Mouse (Mus musculus) lung, postnatal 4 days (tissue): ENCODE results near the gene Pi4ka.

Experiments
- DNase-seq, 2 experiments: peaks; one replicate each; pipeline ENCODE4 v3.0.0; 2021

Pi4ka gene

GRCm38 (mm10) chr16:17331855-17332254, 74.3 kb downstream of the Pi4ka start:
- no peak for DNase-seq

DNA sequence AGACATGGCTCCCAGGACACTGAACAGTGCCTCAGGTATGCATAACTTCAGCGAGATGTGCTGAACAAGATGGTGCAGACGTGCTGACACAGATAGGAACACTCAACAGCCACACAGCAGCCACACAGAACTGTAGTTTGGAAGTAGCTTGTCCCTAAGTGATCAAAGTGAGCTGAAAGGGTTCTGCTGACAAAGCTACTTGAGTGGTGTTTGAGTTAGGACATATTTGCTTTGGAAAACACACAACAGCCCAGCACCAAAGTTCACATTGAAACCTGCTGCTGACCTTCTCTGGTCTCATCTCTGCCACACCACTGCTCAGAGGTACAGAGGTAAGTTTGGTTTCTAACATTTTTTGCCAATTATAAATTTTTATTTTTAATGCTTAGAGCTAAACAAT, 75.0 kb downstream of the Pi4ka start, which contains the start of gene Serpind1:
TSS of gene Serpind1 (plus strand) at position 256 of the 400 bp plus-strand sequence.
- no peak for DNase-seq

- no peak for DNase-seq
Observed at GRCm38 (mm10) chr16:17329848-17330570, 76.1 kb downstream of the Pi4ka start.

DNA sequence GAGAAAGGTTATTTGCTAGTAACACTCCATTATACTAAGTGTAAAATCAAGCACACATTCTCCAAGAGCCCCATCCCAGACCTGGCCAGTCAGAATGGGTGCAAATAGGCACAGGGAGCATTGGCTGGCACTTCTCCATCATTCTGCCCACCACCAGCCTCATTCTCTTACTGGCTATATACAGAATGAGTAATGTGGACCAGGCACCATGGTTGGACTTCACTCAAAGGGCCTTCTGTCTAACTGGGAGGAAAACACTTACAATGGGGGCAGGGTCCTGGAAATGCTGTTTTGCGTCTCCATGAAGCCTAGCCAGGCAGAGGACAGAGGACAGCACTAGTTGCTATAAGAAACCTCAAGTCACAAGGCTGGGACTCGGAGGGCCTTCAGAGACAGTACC, 80.0 kb downstream of the Pi4ka start:
- DNase-seq = no peak

DNA sequence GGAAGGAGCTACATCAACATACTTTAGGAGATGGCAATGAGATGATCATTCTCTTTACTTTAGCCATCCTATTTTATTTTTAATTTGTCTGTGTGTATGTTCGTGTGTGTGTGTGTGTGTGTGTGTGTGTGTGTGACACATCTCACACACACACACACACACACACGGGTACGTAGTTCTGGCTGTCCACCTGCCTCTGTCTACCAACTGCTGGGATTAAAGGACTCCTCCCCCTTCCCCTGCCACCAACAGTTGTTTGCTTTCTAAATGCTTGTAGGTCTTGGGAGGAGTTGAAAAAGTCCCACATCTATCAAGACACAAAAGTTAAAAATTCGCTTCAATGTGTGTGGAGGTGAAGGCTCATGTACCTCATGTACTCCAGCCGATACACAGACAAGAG, 81.4 kb downstream of the Pi4ka start:
- no peak for DNase-seq

DNA sequence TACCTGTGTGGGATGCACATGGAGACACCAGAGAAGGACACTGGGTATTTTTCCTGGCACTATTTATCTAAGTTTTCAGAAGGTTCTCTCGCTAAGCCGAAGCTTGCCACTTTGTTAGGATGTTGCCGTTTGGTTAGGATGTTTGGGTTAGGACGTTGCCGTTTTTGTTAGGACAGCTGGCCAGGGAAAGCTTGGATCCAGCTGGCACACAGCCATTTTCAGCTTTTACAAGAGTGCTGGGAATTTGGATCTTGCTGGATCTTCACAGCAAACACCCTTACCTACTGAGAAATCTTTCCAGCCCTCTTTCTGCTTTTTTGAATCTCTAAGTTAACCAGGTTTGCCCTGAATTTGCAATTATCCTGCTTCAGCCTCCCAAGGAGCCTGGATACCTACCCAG, 84.6 kb downstream of the Pi4ka start:
- no peak for DNase-seq

- no peak for DNase-seq
Observed at GRCm38 (mm10) chr16:17316554-17316953, 89.6 kb downstream of the Pi4ka start.

- no peak for DNase-seq
Observed at GRCm38 (mm10) chr16:17312531-17312930, 93.6 kb downstream of the Pi4ka start.

GRCm38 (mm10) chr16:17309036-17309435, 97.1 kb downstream of the Pi4ka start:
- peak; percentile 17 to 40 for DNase-seq

DNA sequence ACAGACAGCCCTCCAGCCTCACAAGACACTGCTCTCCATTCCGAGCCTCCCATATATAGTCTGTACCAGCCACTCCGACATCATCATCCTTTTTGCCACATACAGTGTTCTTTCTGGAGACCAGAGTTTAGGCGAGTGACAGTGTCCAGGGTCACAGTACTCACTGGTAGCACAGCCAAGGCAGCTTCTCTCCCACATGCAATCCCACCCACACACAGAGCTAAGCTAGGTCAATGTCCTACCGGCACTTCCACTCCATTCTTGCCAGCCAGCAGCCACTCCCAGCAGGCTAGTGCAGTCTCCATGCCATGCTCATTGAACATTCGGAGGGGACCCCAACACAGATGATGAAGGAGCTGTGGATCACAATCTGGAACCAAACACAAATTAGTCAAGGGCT, 98.7 kb downstream of the Pi4ka start:
- no peak for DNase-seq

GRCm38 (mm10) chr16:17303521-17304245, 102.4 kb downstream of the Pi4ka start:
- no peak for DNase-seq

DNA sequence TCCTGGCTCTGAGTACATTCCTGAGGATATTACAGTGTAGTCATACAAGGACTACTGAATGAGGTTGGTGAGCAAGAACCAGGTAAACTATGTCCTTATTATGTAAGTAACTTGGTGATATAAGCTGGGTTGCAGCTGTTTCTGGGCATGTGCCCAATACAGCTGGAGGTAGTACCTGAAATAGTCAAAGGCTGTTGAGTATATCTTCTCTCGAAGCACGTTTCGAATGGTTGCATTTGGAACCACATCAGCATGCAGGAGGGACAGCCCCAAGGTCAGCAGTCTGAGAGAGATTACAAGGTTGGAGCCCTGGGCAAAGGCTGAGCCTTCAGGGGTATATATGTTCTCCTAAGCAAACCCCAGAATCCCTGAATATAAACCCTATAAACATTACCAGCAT, 105.3 kb downstream of the Pi4ka start:
- no peak for DNase-seq

- DNase-seq = peak; percentile 55 to 81
Observed at GRCm38 (mm10) chr16:17292751-17293150, 113.4 kb downstream of the Pi4ka start.

- DNase-seq = no peak
Observed at GRCm38 (mm10) chr16:17291016-17291415, 115.1 kb downstream of the Pi4ka start.

DNA sequence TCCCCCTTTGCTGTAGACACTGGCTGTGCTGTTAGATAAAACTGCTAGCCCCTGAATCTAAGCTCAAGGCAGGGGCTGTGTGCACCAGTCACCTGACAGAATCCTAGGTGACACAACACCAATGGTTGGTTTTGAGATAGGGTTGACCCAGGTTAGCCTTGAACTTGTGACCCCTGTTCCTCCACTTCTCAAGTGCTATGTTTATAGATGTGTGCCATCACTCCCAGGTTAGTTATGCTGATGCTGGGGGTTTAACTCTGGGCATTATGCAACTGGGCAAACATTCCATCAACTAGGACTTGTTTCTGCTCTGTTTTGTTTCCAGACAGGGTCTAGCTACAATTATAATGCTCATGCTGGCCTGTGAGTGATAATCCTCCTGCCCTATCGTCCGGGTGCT, 119.0 kb downstream of the Pi4ka start:
- DNase-seq = no peak

- no peak for DNase-seq
Observed at GRCm38 (mm10) chr16:17283151-17283550, 123.0 kb downstream of the Pi4ka start.

GRCm38 (mm10) chr16:17280471-17280870, 125.6 kb downstream of the Pi4ka start:
- no peak for DNase-seq

- peak; percentile 28 to 43 for DNase-seq
Observed at GRCm38 (mm10) chr16:17277342-17278211, 128.5 kb downstream of the Pi4ka start.

DNA sequence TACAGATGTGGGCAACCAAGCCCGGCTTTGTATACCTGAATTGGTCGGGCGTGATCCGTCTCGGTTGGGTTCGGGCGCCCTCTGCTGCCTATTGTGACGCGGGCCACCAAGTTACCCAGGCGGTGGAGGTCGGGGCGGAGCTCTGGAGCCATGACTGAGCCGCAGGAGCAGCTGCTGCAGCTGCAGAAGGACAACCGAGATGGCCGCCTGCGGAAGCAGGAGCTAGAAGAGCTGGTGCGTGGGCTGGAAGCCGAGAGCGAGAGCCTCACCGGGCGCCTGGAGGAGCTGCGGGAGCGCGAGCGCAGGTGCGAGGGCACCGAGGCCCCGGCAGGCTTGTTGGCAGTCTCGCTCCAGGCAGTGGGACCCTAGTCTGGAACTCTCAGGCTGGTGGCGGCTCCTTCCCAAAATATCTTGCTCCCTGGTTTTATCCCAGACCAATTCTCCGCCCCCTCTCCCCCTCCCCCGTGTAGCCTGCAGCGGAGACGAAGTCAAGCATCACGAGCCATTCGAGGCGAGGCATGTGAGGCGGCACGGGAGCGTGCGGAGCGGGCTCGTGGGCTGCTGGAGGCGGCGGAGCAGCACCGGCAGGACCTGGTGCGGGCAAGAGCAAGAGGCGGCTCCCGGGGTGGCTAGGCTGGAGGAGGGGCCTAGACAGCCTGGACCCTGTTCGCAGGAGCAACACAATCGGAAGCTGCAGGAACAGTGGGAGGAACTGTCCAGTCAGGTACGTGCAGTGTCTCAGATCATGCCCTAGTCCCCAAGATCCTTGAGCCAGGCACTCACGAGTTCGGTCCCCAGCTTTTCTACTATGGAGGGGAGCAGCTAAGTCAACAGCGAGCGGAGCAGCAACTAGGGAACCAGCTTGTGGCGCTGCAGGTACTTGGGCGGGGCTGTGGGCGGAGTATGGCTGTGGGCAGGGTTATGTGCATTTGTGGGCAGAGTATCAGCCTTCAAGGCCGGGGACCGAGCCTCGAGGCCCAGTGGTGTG, 129.7 kb downstream of the Pi4ka start:
- DNase-seq = peak; percentile 93 to 95

- DNase-seq = no peak
Observed at GRCm38 (mm10) chr16:17275721-17276120, 130.4 kb downstream of the Pi4ka start, which contains the start of gene Tmem191c. Gene Tmem191c (plus strand): TSS chr16:17276077.

DNA sequence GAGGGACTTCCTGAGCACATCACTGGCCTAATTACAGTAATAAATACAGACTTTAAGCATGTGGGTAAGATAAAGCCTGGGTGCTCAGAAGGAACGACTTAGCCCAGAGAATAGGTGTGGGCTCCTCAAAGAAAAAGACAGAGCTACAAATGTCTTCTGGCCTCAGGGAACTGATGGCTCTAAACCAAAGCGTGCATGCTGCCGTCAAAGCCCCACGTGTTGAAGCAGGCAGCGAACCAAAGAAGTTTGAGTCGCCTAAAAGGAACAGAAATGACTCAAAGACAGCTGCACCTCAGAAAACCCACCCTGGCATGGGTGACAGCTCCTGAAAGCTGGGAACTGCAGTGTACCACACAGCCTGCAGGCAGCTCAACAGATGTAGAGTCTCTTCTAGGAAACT, 134.3 kb downstream of the Pi4ka start:
- no peak for DNase-seq

DNA sequence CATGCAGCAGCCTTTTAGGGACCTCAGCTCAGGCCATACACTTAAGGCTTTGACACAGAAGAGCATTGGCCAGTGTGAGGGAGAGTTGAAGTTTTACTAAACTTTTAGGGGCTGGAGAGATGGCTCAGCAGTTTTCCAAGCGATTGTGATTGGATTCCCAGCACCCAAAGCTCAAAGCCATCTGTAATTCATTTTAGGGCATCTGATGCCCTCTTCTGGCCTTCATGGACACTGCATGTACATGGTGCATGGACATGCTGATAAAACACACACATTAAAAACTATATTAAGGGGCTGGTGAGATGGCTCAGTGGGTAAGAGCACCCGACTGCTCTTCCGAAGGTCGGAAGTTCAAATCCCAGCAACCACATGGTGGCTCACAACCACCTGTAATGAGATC, 135.0 kb downstream of the Pi4ka start:
- peak in 1 of 2 experiments; percentile 57 for DNase-seq
